Comparison of ENCODE assay signal across 19 mouse cellular contexts in genomic region chr2:126665984-126666383, GRCm38 (mm10). TPM values are rescaled to one million over a fixed set of nuclear protein-coding genes. Genes with fewer than 3 reads are reported as not detected.
DNase-seq lines count a peak whose midpoint lies in the region; ATAC-seq lines count a peak whose summit lies in the region.
"Had no signal": no experiment of that assay in that cellular context is flagged by ENCODE, and none has a peak within 500 bp of the region (broad histone marks: within the 10 kb centered on the region; RNA-seq: fewer than 3 reads in every experiment).

No protein-coding gene starts in this region.

- ATAC-seq in activated CD4-positive, CD25-positive, alpha-beta regulatory T cell, adult 4 months = peak; percentile 80
- peak; percentile 48 for ATAC-seq in megakaryocyte-erythroid progenitor cell, adult 5-6 weeks (replicated peaks; ENCODE audit: low FRiP score, low TSS enrichment, poor library complexity, severe bottlenecking)
- ATAC-seq: forebrain, embryonic 15.5 days; intestine, embryonic 16.5 days had no signal

- DNase-seq in CD4-positive helper T cell, adult 2 months (ENCODE audit: low read depth, low spot score) = peak; percentile 32
- peak; percentile 61 for DNase-seq in CD4-positive, CD25-positive, alpha-beta regulatory T cell, adult 2 months (ENCODE audit: low read depth, low spot score)
- DNase-seq in kidney, adult 18-20 months = no peak
- DNase-seq in cerebellum, adult 9-11 months = no peak
- DNase-seq: adrenal gland, adult 2 months; adrenal gland, postnatal 14 days; cerebellum, adult 11 months; cerebellum, adult 2 months; cerebellum, postnatal 10 days; cerebellum, postnatal 36 days; embryo, embryonic 11 days; gastrocnemius, postnatal 10 days; gastrocnemius, postnatal 36 days; heart, adult 18-20 months; kidney, adult 2 months had no signal

RNA-seq across cellular contexts. Expression of gene Gabpb1, which starts 10.2 kb away (rescaled TPM):
- polyA plus RNA-seq in activated CD4-positive, CD25-positive, alpha-beta regulatory T cell, adult 4 months (2017; shearing (Covaris generic)) = 10 to 100 TPM; 50.1 to 58.3 TPM
- 26.1 and 35.4 TPM in 2 replicates for total RNA-seq in megakaryocyte-erythroid progenitor cell, adult 5-6 weeks (2014; fragmentation: Nextera tagmentation)
- 32.0 and 36.5 TPM in 2 replicates for total RNA-seq in megakaryocyte-erythroid progenitor cell, adult 5-6 weeks (2017)

RNA-seq across cellular contexts. Expression of gene Usp8, which starts 41.1 kb away (rescaled TPM):
- polyA plus RNA-seq in activated CD4-positive, CD25-positive, alpha-beta regulatory T cell, adult 4 months (2017; shearing (Covaris generic)) = 10 to 100 TPM; 36.0 to 37.8 TPM
- total RNA-seq in megakaryocyte-erythroid progenitor cell, adult 5-6 weeks (2014; fragmentation: Nextera tagmentation) = 37.5 and 40.1 TPM in 2 replicates
- total RNA-seq in megakaryocyte-erythroid progenitor cell, adult 5-6 weeks (2017) = 49.3 and 50.4 TPM in 2 replicates

RNA-seq across cellular contexts. Expression of gene Hdc, which starts 46.9 kb away (rescaled TPM):
- 1 to 10 TPM in 1 of 2 experiments, under 1 TPM in 1; 0.19 to 1.2 TPM for polyA plus RNA-seq in activated CD4-positive, CD25-positive, alpha-beta regulatory T cell, adult 4 months (2017; shearing (Covaris generic))
- total RNA-seq in megakaryocyte-erythroid progenitor cell, adult 5-6 weeks (2014; fragmentation: Nextera tagmentation) = 0.92 and 1.3 TPM in 2 replicates
- 0.46 and 2.6 TPM in 2 replicates for total RNA-seq in megakaryocyte-erythroid progenitor cell, adult 5-6 weeks (2017)

Comparison
In these comparisons a context has a peak if more than half of its experiments do, and no peak if none do; other contexts are left out.
1. DNase-seq: peak in CD4-positive helper T cell, adult 2 months (single experiment) and CD4-positive, CD25-positive, alpha-beta regulatory T cell, adult 2 months (single experiment); none in kidney, adult 18-20 months (single experiment) and cerebellum, adult 9-11 months (single experiment).